Mouse (Mus musculus): ENCODE data around the gene Sbk3.
"Not testable (repeated sequence)": the region's sequence is repeated elsewhere in the genome, so short reads cannot be mapped to it uniquely, and the experiment has no call there.

DNA sequence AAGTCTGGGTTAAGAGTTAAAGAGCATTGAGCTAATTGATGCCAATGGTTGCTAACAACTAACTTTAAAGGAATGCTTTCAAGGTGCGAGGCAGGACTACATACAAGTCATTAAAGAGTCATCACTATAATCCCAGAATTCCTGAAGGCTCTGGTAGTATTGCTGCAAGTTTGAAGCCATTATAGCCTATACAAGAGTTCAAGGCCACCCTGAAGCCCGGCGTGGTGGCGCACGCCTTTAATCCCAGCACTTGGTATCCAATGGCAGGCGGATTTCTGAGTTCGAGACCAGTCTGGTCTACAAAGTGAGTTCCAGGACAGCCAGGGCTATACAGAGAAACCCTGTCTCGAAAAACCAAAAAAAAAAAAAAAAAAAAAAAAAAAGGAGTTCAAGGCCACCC is 48.6 kb upstream of the Sbk3 start:
- not testable (repeated sequence) for TF ChIP-seq CTCF (IDR thresholded peaks at IDR 0.05; ENCODE audit: extremely low read depth, insufficient read length, insufficient replicate concordance, low read depth, low read length); POLR2A (IDR thresholded peaks at IDR 0.05; ENCODE audit: low read depth, low read length)

Data from small intestine, adult 2 months (tissue).